Mouse (Mus musculus): ENCODE measurements around the gene Ier3.

DNA sequence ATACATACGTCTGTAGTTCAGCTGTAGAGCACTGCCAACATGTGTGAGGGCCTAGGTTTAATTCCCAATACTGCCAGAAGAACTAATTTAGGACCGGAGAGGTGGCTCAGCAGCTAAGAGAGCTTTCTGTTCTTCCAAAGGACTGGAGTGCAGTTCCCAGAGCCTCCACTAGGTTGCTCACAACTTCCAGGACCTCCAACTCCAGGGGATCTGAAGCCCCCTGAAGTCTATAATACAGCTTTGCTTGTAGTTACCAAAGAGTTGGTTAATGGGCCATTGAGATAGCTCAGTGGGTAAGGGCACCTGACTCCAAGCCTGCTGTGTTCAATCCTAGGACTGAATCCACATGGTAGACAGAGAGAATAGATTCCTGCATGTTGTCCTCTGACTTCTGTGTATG, 39.1 kb upstream of the Ier3 start:
- TF ChIP-seq CTCF (IDR thresholded peaks at IDR 0.05; ENCODE audit: borderline replicate concordance, control insufficient read depth, extremely low read depth, insufficient read depth, low read length, poor library complexity) (no peak), POLR2A (IDR thresholded peaks at IDR 0.05; ENCODE audit: control insufficient read depth, extremely low read depth, insufficient read depth, low read length, poor library complexity) (no peak)
